Mouse (Mus musculus) activated CD4-positive, CD25-positive, alpha-beta regulatory T cell (primary cell): ENCODE measurements around the gene Pianp. TPM values are rescaled to one million over a fixed set of nuclear protein-coding genes. Genes with fewer than 3 reads are reported as not detected.

Source experiments
- polyA plus RNA-seq, 2 experiments: library from polyadenylated mRNA; unstranded; fragments of 100-300 nt; shearing (Covaris generic); gene quantifications; one replicate each; pipeline ENCODE4 v1.2.1; 2017

Gene Pianp
- polyA plus RNA-seq = under 1 TPM; 0.27 to 0.44 TPM

DNA sequence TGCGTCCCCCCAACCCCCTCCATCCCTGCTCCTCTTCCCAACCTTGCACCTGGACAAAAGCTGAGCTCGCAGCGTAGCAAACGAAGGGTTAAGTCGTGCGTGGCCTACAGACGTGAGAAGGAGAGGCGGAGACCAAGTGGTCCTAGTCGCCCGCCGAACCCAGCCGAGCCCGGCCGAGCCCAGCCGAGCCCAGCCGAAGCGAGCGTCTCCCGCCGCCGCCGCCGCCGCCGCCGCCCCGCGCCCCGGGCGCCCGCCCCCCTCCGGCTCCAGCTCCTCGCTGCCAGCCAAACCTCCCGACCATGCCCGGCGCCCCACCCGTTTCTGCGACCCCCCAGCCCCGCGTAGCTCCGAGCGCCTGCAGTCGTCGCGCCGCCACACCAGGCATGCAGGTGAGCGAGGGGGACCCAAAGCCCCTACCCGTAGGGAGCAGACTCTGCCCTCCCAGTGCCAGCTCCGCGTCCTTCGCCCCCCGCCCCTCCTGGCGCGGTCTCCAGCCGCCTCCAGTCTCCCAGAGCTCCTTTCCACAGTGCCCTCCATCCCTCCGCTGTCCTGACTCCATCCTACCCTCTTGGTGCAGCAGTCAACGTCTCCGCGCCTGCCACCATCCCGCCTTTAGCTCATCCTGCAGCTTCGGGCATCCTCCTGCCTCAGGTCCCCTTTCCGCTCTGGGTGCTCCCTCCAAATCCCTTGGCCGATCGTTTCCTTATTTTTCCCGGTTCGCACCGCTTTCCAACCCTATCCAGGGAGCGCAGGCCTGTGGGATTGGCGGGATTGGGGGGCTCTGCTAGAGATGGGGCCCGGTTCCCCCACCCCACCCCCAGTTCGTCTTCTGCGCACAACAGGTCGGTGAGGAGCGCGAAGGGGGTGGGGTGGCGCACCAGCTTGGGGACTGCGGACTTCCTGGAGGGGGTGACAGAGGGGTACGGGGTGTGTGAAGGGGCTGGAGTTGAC lies at the start of gene Pianp:
Gene Pianp, plus strand, starts transcription at position 144 of the 951 bp plus-strand sequence.

DNA sequence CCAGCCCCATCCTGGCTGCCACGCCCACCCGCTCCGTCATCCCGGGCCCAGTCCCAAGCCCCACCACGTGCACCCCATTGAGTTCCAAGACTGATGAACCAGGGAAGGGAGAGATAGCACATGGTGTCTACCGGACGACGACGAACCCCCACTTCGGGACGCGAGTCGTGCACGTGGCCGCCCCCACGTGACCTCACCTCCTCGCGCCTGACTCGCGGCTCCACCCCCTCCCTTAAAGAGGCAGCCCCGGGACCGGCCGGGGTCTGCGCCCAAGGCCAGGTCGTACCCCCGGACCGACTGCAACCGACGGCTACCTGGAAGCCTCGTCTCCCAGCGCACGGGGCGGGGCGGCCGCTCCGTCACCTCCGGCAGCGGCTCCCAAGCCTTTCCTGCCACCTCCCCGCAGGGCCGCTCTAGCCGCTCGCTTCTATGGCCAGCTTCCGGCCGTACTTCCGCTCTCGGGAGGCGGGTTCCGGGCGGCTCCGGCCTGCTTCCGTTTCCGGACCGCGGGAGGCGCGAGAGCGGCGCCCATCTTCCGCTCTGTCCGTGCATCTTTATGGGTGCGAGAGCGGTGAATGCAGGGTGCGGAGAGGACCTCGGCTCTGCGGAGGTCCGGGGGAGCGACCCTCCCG lies 31.3 kb upstream of the Pianp start, which contains the start of gene Cops7a:
Gene Cops7a, minus strand, starts transcription at position 451 of the 632 bp plus-strand sequence.

DNA sequence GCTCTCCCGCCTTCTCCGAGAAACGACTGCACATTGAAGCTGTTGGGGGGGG lies 12.5 kb downstream of the Pianp start, which contains the start of gene Zfp384:
Gene Zfp384, plus strand, starts transcription at position 17 of the 52 bp plus-strand sequence.

DNA sequence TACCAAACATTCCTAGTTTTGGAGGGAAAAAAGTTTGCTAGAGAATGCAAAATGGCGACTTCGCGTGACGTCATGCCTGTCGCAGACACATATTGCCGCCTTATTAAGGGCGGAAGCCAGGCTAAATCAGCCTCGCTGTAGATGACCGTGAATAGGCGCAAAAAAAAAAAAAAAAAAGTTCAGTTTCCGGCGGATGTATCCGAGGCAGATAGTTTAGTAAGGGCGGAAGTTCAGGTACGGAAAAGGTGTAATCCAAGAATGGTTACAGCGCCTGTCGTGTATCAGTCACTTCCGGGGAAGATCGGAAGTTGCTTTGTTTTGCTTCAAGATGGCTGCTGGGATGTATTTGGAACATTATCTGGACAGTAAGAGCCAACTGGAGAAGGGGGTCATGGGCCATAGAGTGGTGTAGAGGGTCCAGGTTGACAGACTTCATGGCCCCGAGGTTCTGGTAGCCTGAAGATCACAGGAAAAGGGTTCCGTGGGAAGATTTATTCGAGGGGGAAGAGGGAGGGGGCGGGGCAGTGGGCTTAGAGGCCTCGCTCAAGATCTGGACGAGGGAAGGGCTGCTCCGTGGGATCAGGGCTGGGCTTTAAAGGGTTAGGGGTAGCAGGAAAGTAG lies 43.1 kb downstream of the Pianp start, which contains the start of gene Ing4:
Gene Ing4, plus strand, starts transcription at position 228 of the 621 bp plus-strand sequence.

DNA sequence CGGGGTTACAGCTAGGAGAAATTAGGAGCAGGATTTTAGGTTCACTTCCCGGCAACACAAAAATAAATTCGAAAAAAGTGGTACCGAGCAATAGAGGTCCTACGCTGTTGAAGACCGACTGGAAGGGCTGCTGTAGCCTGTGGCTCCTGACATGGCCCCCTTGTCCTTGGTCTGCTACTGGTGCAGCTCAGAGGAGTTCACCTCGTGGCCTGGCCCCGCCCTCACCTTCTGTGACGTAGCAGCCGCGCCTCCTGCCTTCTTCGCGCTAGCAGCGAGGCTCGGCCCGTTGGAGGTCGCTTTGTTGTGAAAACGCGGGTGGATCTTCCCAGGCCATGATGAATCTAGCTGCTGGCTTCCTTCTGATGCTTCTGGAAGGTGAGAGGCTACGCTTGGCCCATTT lies 53.2 kb downstream of the Pianp start, which contains the start of gene Acrbp:
Gene Acrbp, plus strand, starts transcription at position 12 of the 400 bp plus-strand sequence.

Other genes with a start within 250 kb of the Pianp start
- gene Gm45234, start 240.7 kb upstream of the Pianp start, polyA plus RNA-seq = not detected
- 10 to 100 TPM in 1 of 2 experiments, 1 to 10 TPM in 1; 3.7 to 10.9 TPM for gene Atn1, start 240.2 kb upstream of the Pianp start, polyA plus RNA-seq
- 1 to 10 TPM; 3.3 to 7.1 TPM for gene Eno2, start 227.0 kb upstream of the Pianp start, polyA plus RNA-seq
- gene Lrrc23, start 217.0 kb upstream of the Pianp start, polyA plus RNA-seq = 1 to 10 TPM in 1 of 2 experiments, not detected in 1; 2.7 TPM
- gene Spsb2, start 188.0 kb upstream of the Pianp start, polyA plus RNA-seq = 1 to 10 TPM; 2.1 to 9.7 TPM
- gene Tpi1, start 182.4 kb upstream of the Pianp start, polyA plus RNA-seq = 100 to 1,000 TPM; 147 to 163 TPM
- gene Usp5, start 167.2 kb upstream of the Pianp start, polyA plus RNA-seq = 10 to 100 TPM; 71.4 to 93.4 TPM
- 10 to 100 TPM; 22.6 to 23.4 TPM for gene Cdca3, start 167.1 kb upstream of the Pianp start, polyA plus RNA-seq
- under 1 TPM in 1 of 2 experiments, not detected in 1; 0.25 TPM for gene Gnb3, start 156.4 kb upstream of the Pianp start, polyA plus RNA-seq
- gene P3h3, start 138.9 kb upstream of the Pianp start, polyA plus RNA-seq = under 1 TPM; 0.09 to 0.49 TPM
- under 1 TPM; 0.26 to 0.48 TPM for gene Gpr162, start 132.7 kb upstream of the Pianp start, polyA plus RNA-seq
- 100 to 1,000 TPM; 318 to 460 TPM for gene Cd4, start 108.5 kb upstream of the Pianp start, polyA plus RNA-seq
- 10 to 100 TPM in 1 of 2 experiments, 1 to 10 TPM in 1; 7.9 to 13.9 TPM for gene Lag3, start 85.0 kb upstream of the Pianp start, polyA plus RNA-seq
- 10 to 100 TPM; 48.9 to 51.3 TPM for gene Ptms, start 76.6 kb upstream of the Pianp start, polyA plus RNA-seq
- gene Mlf2, start 65.3 kb upstream of the Pianp start, polyA plus RNA-seq = 100 to 1,000 TPM; 180 to 204 TPM
- 10 to 100 TPM; 63.1 to 67.0 TPM for gene Cops7a, start 31.2 kb upstream of the Pianp start, polyA plus RNA-seq
- 10 to 100 TPM; 61.9 to 62.5 TPM for gene Zfp384, start 12.5 kb downstream of the Pianp start, polyA plus RNA-seq
- gene Ing4, start 43.1 kb downstream of the Pianp start, polyA plus RNA-seq = 100 to 1,000 TPM in 1 of 2 experiments, 10 to 100 TPM in 1; 69.9 to 101 TPM
- gene Acrbp, start 53.0 kb downstream of the Pianp start, polyA plus RNA-seq = 10 to 100 TPM; 11.4 to 13.3 TPM
- gene Lpar5, start 71.2 kb downstream of the Pianp start, polyA plus RNA-seq = 10 to 100 TPM; 17.3 to 20.6 TPM
- gene Chd4, start 99.3 kb downstream of the Pianp start, polyA plus RNA-seq = 10 to 100 TPM; 59.3 to 68.3 TPM
- gene Nop2, start 135.2 kb downstream of the Pianp start, polyA plus RNA-seq = 10 to 100 TPM; 26.8 to 42.5 TPM
- 10 to 100 TPM; 20.1 to 25.5 TPM for gene Iffo1, start 148.5 kb downstream of the Pianp start, polyA plus RNA-seq
- 100 to 1,000 TPM; 334 to 346 TPM for gene Gapdh, start 169.8 kb downstream of the Pianp start, polyA plus RNA-seq
- gene Ncapd2, start 195.0 kb downstream of the Pianp start, polyA plus RNA-seq = 10 to 100 TPM; 31.2 to 32.5 TPM
- 100 to 1,000 TPM; 101 to 117 TPM for gene Mrpl51, start 195.1 kb downstream of the Pianp start, polyA plus RNA-seq
- 10 to 100 TPM; 38.0 to 43.4 TPM for gene Vamp1, start 218.9 kb downstream of the Pianp start, polyA plus RNA-seq
- gene Tapbpl, start 235.2 kb downstream of the Pianp start, polyA plus RNA-seq = 100 to 1,000 TPM in 1 of 2 experiments, 10 to 100 TPM in 1; 87.5 to 133 TPM
- 100 to 1,000 TPM; 384 to 542 TPM for gene Cd27, start 240.3 kb downstream of the Pianp start, polyA plus RNA-seq